Mouse (Mus musculus): ENCODE measurements at regions not wholly inside any gene's neighbourhood (a gene's known extent, or its start where the extent isn't known, plus 50 kb on each side); places are given as distances from the start of the nearest gene placed in this dataset.

- Histone ChIP-seq H3K4me2 (replicated peaks) (no peak overlapping the region), H3K4me3 (no peak overlapping the region), H3K9ac (no peak overlapping the region), H3K27ac (no peak overlapping the region), H3K9me3 (no peaks in the 10 kb centered on the region), H3K36me3 (no peaks in the 10 kb centered on the region), H3K27me3 (replicated peaks) (no peaks in the 10 kb centered on the region; the same call in 1 of the 2 replicates), H3K4me1 (peaks cover 3% of the 10 kb centered on the region; the same call in 1 of the 2 replicates)
- WGBS = 48% methylated on average over 4 of the region's 4 CpGs
- no peak for ATAC-seq (ENCODE audit: low FRiP score, low read depth)
These were observed 119.6 kb upstream of the Slc22a12 start for GRCm38 (mm10) chr19:6662346-6662939.

- 54% methylated on average over 2 of the region's 2 CpGs for WGBS
- ATAC-seq (ENCODE audit: low FRiP score, low read depth) = no peak
- H3K9me3 ChIP-seq = no peaks in the 10 kb centered on the region
These were observed 118.7 kb upstream of the Slc22a12 start for GRCm38 (mm10) chr19:6661508-6661871.

DNA sequence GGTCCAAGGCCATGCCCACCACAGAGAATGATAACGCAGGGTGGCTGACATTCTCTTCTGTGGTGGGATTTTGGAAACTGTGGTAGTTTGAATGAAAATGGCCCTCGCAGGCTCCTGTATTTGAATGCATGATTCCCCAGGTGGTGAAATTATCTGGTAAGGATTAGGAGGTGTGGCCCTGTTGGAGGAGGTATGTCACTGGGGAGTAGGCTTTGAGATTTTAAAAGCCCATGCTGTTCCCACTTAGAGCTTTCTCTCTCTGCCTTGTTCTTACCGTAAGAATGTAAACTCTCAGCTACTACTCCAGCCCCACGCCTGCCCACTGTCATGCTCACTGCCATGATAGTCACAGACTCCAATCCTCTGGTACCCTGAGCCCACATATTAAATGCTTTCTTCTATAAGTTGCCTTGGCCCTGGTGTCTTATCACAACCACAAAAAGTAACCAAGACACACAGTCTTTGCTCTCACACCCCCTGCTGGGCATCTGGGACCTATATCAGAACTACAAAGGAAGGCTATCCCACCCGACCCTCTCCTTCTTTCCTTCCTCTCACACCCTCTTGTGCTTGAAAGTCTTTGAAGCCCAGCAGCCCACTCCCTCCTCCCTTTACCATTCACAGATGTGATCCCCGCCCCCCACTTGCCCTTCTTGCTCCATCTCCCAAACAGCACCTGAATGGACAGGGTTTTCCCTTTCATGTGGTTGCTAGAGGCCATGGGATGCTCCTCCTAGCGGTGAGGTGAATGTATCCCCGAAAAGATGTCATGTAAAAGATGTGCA is 118.1 kb upstream of the Slc22a12 start:
- WGBS = 34% methylated on average over 8 of the region's 8 CpGs

More at GRCm38 (mm10) chr19:6661508-6661871, 118.7 kb upstream of the Slc22a12 start:
- H3K4me3 ChIP-seq = no peak overlapping the region
- H3K9ac ChIP-seq = no peak overlapping the region
- H3K4me1 ChIP-seq = peaks cover 3% of the 10 kb centered on the region; the same call in 1 of the 2 replicates
- no peak overlapping the region for H3K27ac ChIP-seq
- no peak overlapping the region for H3K4me2 ChIP-seq (replicated peaks)
- H3K36me3 ChIP-seq = no peaks in the 10 kb centered on the region
- no peaks in the 10 kb centered on the region; the same call in 1 of the 2 replicates for H3K27me3 ChIP-seq (replicated peaks)

GRCm38 (mm10) chr19:6660157-6660556 is 117.3 kb upstream of the Slc22a12 start:
- Histone ChIP-seq H3K4me3 (no peak overlapping the region), H3K36me3 (no peaks in the 10 kb centered on the region), H3K27me3 (replicated peaks) (no peaks in the 10 kb centered on the region; the same call in 1 of the 2 replicates), H3K9ac (no peak overlapping the region), H3K4me1 (peaks cover 3% of the 10 kb centered on the region; the same call in 1 of the 2 replicates), H3K9me3 (no peaks in the 10 kb centered on the region), H3K27ac (no peak overlapping the region), H3K4me2 (replicated peaks) (no peak overlapping the region)
- WGBS = 91% methylated on average over 8 of the region's 8 CpGs
- no peak for ATAC-seq (ENCODE audit: low FRiP score, low read depth)

More for the DNA sequence above, 118.1 kb upstream of the Slc22a12 start:
- Histone ChIP-seq H3K27ac (no peak overlapping the region), H3K9ac (no peak overlapping the region), H3K27me3 (replicated peaks) (no peaks in the 10 kb centered on the region; the same call in 1 of the 2 replicates), H3K4me2 (replicated peaks) (no peak overlapping the region), H3K4me1 (peaks cover 3% of the 10 kb centered on the region; the same call in 1 of the 2 replicates), H3K4me3 (no peak overlapping the region), H3K9me3 (no peaks in the 10 kb centered on the region), H3K36me3 (no peaks in the 10 kb centered on the region)
- no peak for ATAC-seq (ENCODE audit: low FRiP score, low read depth)

DNA sequence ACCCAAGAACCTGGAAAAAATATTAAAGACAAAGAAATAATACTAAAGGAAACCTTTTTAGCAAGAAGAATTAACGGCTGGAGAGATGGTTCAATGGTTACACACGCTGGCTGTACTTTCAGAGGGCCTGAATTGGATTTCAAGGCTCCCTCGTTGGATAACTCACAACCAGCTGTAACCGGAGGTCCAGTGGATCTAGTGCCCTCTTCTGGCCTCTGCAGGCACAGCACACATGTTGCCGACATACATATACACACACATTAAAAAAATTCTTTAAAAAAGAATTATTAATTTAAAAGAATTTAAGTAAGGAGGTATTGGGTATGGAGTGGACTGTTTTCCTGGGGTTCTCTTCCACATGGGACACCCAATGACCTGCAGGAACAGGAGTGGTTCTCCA is 111.7 kb upstream of the Slc22a12 start:
- Histone ChIP-seq H3K27ac (no peak overlapping the region), H3K4me1 (no peaks in the 10 kb centered on the region; the same call in 1 of the 2 replicates), H3K27me3 (replicated peaks) (no peaks in the 10 kb centered on the region; the same call in 1 of the 2 replicates), H3K9me3 (no peaks in the 10 kb centered on the region), H3K9ac (no peak overlapping the region), H3K4me2 (replicated peaks) (no peak overlapping the region), H3K4me3 (no peak overlapping the region), H3K36me3 (no peaks in the 10 kb centered on the region)
- no peak for ATAC-seq (ENCODE audit: low FRiP score, low read depth)
- 89% methylated on average over 5 of the region's 5 CpGs for WGBS

- no peaks in the 10 kb centered on the region for H3K36me3 ChIP-seq
- no peak overlapping the region for H3K4me3 ChIP-seq
- H3K4me1 ChIP-seq = no peaks in the 10 kb centered on the region; the same call in 1 of the 2 replicates
- H3K9ac ChIP-seq = no peak overlapping the region
- H3K4me2 ChIP-seq (replicated peaks) = no peak overlapping the region
- H3K27me3 ChIP-seq (replicated peaks) = no peaks in the 10 kb centered on the region; the same call in 1 of the 2 replicates
- no peaks in the 10 kb centered on the region for H3K9me3 ChIP-seq
- 86% methylated on average over 4 of the region's 4 CpGs for WGBS
- H3K27ac ChIP-seq = no peak overlapping the region
- ATAC-seq (ENCODE audit: low FRiP score, low read depth) = no peak
These were observed 109.9 kb upstream of the Slc22a12 start for GRCm38 (mm10) chr19:6652775-6653174.

DNA sequence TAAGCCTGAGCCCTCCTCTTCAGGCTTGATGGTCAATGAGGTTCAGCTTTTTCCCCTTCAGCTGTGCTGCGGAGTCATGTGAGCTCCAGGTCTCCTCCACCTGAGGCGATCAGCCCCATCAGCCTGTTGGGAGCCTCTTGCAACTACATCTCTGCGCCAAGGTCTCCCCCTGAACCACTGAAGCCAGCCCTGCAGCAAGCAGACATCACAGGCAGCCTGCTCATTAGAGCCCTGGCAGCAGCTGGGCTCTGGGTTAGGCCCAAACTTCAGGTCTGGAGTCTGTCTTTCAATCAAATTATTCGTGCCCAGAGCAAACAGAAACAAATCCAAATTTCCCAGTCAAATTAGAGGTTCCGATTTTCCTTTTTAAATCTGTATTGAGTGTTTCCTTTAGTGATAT is 108.4 kb upstream of the Slc22a12 start:
- WGBS = 80% methylated on average over 5 of the region's 5 CpGs

GRCm38 (mm10) chr19:6649885-6650284 is 107.1 kb upstream of the Slc22a12 start:
- Histone ChIP-seq H3K36me3 (no peaks in the 10 kb centered on the region), H3K9me3 (no peaks in the 10 kb centered on the region), H3K9ac (no peak overlapping the region), H3K27ac (no peak overlapping the region), H3K4me1 (no peaks in the 10 kb centered on the region; the same call in none of the 2 replicates), H3K4me2 (replicated peaks) (no peak overlapping the region), H3K4me3 (no peak overlapping the region), H3K27me3 (replicated peaks) (no peaks in the 10 kb centered on the region; the same call in 1 of the 2 replicates)
- ATAC-seq (ENCODE audit: low FRiP score, low read depth) = no peak
- WGBS = 84% methylated on average over 4 of the region's 4 CpGs

More for the DNA sequence above, 108.4 kb upstream of the Slc22a12 start:
- Histone ChIP-seq H3K4me2 (replicated peaks) (no peak overlapping the region), H3K9ac (no peak overlapping the region), H3K27ac (no peak overlapping the region), H3K4me1 (no peaks in the 10 kb centered on the region; the same call in 1 of the 2 replicates), H3K9me3 (no peaks in the 10 kb centered on the region), H3K27me3 (replicated peaks) (no peaks in the 10 kb centered on the region; the same call in 1 of the 2 replicates), H3K36me3 (no peaks in the 10 kb centered on the region), H3K4me3 (no peak overlapping the region)
- no peak for ATAC-seq (ENCODE audit: low FRiP score, low read depth)

- Histone ChIP-seq H3K4me3 (no peak overlapping the region), H3K36me3 (no peaks in the 10 kb centered on the region), H3K4me2 (replicated peaks) (no peak overlapping the region), H3K27ac (no peak overlapping the region), H3K4me1 (no peaks in the 10 kb centered on the region; the same call in none of the 2 replicates), H3K9me3 (no peaks in the 10 kb centered on the region), H3K27me3 (replicated peaks) (no peaks in the 10 kb centered on the region; the same call in 1 of the 2 replicates), H3K9ac (no peak overlapping the region)
- ATAC-seq (ENCODE audit: low FRiP score, low read depth) = no peak
- WGBS = 93% methylated on average over 4 of the region's 4 CpGs
These were observed 104.9 kb upstream of the Slc22a12 start for GRCm38 (mm10) chr19:6647686-6648085.

DNA sequence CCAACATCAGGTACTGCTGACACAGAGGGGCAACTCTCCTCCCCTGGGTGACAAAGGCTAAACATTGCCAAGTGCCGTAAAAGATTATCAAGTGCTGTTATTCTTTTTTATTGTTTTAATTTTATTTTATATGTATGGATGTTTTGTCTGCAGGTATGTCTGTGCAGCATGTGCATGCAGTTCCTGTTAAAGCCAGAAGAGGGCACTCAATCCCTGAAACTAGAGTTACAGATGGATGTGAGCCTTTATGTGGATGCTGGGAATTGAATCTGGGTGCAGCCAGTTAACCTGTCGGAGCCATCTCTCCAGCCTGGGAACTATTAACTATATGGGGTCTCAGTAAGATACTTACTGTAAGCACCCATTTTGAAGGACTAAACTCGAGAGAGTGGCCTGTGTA is 104.4 kb upstream of the Slc22a12 start:
- no peak for ATAC-seq (ENCODE audit: low FRiP score, low read depth)
- Histone ChIP-seq H3K27ac (no peak overlapping the region), H3K4me2 (replicated peaks) (no peak overlapping the region), H3K4me3 (no peak overlapping the region), H3K9ac (no peak overlapping the region), H3K36me3 (no peaks in the 10 kb centered on the region), H3K9me3 (no peaks in the 10 kb centered on the region), H3K4me1 (no peaks in the 10 kb centered on the region; the same call in none of the 2 replicates), H3K27me3 (replicated peaks) (no peaks in the 10 kb centered on the region; the same call in 1 of the 2 replicates)
- 92% methylated on average over 3 of the region's 3 CpGs for WGBS

GRCm38 (mm10) chr19:6645912-6646311 is 103.1 kb upstream of the Slc22a12 start:
- Histone ChIP-seq H3K27me3 (replicated peaks) (0 out of 2 replicates have a peak, but pooled peaks cover 3% of the 10 kb centered on the region), H3K4me1 (no peaks in the 10 kb centered on the region; the same call in none of the 2 replicates), H3K4me2 (replicated peaks) (no peak overlapping the region), H3K9me3 (no peaks in the 10 kb centered on the region), H3K4me3 (no peak overlapping the region), H3K27ac (no peak overlapping the region), H3K36me3 (no peaks in the 10 kb centered on the region), H3K9ac (no peak overlapping the region)
- WGBS = 91% methylated on average over 6 of the region's 6 CpGs
- ATAC-seq (ENCODE audit: low FRiP score, low read depth) = no peak

DNA sequence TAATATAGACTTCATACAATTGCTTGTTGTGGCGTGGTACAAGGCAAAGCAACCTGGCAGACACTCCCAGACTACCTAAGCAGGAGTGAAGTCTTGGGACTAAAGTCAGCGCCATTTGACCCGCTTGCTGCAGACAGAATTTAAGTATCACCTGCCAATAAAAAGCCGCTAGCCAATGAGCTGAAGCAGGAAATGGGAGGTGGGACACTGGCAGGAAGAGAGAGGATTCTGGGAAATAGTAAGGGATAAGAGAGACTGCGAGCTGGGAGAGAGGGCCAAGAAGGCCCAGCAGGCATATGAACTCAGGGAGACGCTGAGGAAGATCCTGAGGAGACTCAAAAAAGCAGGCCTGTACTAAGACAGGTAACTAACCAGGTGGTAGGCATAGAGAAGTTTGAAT is 102.0 kb upstream of the Slc22a12 start:
- Histone ChIP-seq H3K9ac (no peak overlapping the region), H3K36me3 (no peaks in the 10 kb centered on the region), H3K27ac (no peak overlapping the region), H3K9me3 (no peaks in the 10 kb centered on the region), H3K4me1 (no peaks in the 10 kb centered on the region; the same call in 1 of the 2 replicates), H3K4me3 (no peak overlapping the region), H3K27me3 (replicated peaks) (0 out of 2 replicates have a peak, but pooled peaks cover 3% of the 10 kb centered on the region), H3K4me2 (replicated peaks) (no peak overlapping the region)
- 90% methylated on average over 6 of the region's 6 CpGs for WGBS
- ATAC-seq (ENCODE audit: low FRiP score, low read depth) = no peak

All from neural tube, embryonic 12.5 days (tissue).